Mouse (Mus musculus): ENCODE measurements at regions not wholly inside any gene's neighbourhood (a gene's known extent, or its start where the extent isn't known, plus 50 kb on each side); places are given as distances from the start of the nearest gene placed in this dataset.
A peak's percentile ranks its signal among the peaks of the same experiment; 100 is the strongest.

DNA sequence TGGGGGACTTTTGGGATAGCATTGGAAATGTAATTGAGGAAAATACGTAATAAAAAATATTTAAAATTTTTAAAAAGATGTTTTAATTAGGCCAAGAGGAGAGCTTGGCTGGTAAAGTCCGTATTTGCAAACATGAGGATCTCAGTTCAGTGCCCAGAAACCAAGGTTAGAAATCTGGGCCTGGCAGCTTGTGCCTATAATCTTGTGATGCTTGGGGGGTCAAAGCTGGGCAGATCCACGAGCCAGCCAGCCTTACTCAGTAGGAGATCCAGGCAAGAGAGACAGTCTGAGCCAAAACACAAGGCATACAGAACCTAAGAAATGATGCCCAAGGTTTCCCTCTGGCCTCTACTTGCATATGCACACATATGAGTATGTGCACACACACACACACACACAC, 54.1 kb upstream of the Cxadr start:
- DNase-seq (ENCODE audit: extremely low read depth, insufficient read length, low spot score): no peak

DNA sequence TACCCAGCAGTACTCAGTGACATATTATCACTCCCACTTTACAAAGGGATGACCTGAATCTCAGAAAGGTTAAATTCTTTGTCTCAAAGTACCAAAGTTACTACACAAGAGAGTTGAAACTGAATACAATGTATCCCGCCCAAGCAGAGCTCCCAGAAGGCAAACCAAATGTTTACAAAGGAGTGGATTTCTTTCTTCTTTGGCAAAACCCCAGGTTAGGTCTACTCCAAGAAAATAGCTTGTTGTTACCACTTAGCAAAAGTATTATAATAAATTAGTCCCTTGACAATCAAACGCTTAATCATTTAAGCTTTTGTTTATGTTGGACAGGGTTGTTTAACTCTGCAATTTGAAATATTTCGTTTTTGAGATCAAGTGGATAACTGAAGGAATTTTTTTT, 58.6 kb upstream of the Cxadr start:
- DNase-seq (ENCODE audit: extremely low read depth, insufficient read length, low spot score): no peak

DNA sequence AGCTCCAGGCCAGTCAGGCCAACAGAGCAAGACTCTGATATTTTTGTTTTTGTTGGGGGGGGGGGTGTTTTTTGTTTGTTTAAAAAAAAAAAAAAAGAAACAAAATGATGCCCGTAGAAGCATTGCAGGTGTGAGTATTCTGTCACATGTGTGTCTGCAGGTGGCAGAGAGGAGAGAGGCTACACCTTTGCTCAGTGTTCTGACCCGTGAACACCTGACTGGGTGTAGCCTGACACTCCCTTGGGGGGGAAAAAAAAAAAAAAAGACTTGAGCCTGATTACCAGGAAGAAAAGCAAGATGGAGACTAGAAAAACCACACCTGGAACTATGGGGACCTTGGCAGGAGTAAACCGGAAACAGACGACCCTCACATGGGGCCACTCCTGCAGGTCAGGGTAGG, 61.1 kb upstream of the Cxadr start:
- DNase-seq (ENCODE audit: extremely low read depth, insufficient read length, low spot score): no peak

GRCm38 (mm10) chr16:78238052-78238701, 63.1 kb upstream of the Cxadr start:
- no peak for DNase-seq (ENCODE audit: extremely low read depth, insufficient read length, low spot score)

- no peak for DNase-seq (ENCODE audit: extremely low read depth, insufficient read length, low spot score)
Measured at GRCm38 (mm10) chr16:78237641-78238051, 63.6 kb upstream of the Cxadr start.

- no peak for DNase-seq (ENCODE audit: extremely low read depth, insufficient read length, low spot score)
Measured at GRCm38 (mm10) chr16:78236746-78237640, 64.3 kb upstream of the Cxadr start.

GRCm38 (mm10) chr16:78232205-78232604, 69.1 kb upstream of the Cxadr start:
- DNase-seq (ENCODE audit: extremely low read depth, insufficient read length, low spot score): no peak

- no peak for DNase-seq (ENCODE audit: extremely low read depth, insufficient read length, low spot score)
Measured at GRCm38 (mm10) chr16:78229013-78229412, 72.3 kb upstream of the Cxadr start.

- DNase-seq (ENCODE audit: extremely low read depth, insufficient read length, low spot score): no peak
Measured at GRCm38 (mm10) chr16:78222377-78222776, 78.9 kb upstream of the Cxadr start.

GRCm38 (mm10) chr16:78221781-78222180, 79.5 kb upstream of the Cxadr start:
- DNase-seq (ENCODE audit: extremely low read depth, insufficient read length, low spot score): no peak

- no peak for DNase-seq (ENCODE audit: extremely low read depth, insufficient read length, low spot score)
Measured at GRCm38 (mm10) chr16:78217633-78218032, 83.7 kb upstream of the Cxadr start.

GRCm38 (mm10) chr16:78216752-78217351, 84.4 kb upstream of the Cxadr start:
- no peak for DNase-seq (ENCODE audit: extremely low read depth, insufficient read length, low spot score)

GRCm38 (mm10) chr16:78211687-78212086, 89.6 kb upstream of the Cxadr start:
- no peak for DNase-seq (ENCODE audit: extremely low read depth, insufficient read length, low spot score)

DNA sequence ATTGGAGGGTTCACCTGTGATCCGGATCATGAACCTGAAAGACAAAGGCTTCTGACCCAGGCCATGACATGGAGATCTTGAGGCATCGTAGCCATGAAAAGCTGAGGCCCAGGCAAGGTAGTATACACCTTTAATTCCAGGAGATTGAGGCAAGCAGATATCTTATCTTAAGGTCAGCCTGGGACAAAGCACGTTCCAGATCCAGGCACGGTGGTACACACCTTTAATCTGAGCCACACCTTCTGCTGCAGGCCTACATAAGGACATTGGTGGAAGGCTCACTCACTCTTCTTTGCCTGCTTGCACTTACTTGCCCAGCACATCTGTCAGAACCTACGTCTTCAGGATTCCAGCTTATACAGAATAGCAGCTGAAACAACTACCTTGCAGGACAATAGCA, 93.0 kb upstream of the Cxadr start:
- no peak for DNase-seq (ENCODE audit: extremely low read depth, insufficient read length, low spot score)

DNA sequence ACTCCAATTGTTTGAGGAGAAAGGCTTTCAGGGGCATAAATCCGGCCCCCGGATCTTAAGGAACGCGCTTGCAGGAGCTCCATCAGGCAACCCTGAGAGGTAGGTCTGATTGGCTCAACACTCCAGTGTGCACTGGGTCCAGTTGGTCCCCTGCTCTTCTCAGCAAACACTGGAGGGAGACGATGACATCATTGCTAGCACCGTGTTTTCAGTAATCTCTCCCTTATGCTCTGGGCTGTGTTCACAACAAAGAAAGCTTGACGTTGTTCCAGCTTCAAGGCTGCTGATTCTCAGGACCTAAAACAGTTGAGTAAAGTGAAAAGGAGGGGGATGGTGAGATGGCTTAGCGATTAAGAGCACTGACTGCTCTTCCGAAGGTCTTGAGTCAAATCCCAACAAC, 97.0 kb upstream of the Cxadr start:
- DNase-seq (ENCODE audit: extremely low read depth, insufficient read length, low spot score): no peak

- DNase-seq (ENCODE audit: extremely low read depth, insufficient read length, low spot score): peak; percentile 54
Measured at GRCm38 (mm10) chr16:78200044-78200830, 101.1 kb upstream of the Cxadr start.

DNA sequence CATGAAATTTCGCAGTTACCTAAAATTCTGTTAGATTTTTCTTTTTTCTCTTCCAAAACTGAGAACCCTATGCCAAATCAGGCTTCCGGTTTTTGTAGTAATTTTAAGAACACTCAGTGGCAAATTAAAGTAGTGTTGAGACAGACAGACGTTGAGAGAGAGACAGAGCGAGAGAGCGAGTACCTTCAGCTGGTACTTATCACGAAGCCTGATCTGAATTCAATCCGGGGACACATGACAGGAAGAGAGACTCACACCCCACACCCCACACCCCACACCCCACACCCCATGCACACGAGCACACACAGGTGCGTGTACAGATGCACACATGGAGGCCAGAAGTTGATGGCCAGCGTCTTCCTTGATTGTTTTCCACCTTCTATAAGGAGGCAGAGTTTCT, 102.0 kb upstream of the Cxadr start:
- no peak for DNase-seq (ENCODE audit: extremely low read depth, insufficient read length, low spot score)

GRCm38 (mm10) chr16:78198642-78199121, 102.6 kb upstream of the Cxadr start:
- peak; percentile 59 for DNase-seq (ENCODE audit: extremely low read depth, insufficient read length, low spot score)

DNA sequence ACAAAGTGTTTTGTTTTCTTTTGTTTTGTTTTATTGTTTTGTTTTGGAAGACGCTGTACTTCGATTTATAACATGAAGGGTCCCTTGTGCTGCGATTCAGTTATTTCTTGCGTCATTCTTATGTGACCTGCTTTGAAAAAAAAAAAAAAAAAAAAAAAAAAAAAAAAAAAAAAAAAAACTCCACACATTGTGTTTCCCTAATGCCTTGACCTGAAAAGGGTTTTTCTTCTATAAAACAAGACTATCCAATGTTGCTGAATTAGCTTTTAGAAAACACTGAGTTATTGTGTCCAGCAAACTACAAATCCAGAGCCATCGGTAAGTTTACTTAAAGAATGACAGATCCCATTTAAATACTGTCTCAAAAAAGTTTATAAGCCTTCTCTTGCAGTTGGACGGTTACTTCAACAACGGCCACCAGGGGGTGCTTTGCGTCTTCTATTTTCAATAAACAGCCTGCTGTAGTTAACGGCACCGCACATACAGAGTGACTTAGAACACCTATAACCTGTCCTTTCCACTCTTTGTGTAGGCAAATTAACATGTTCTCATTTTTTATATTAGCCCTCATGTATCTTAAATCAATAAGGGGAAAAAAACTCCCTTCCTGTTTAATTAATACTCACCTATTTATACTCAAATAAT, 103.9 kb upstream of the Cxadr start:
- DNase-seq (ENCODE audit: extremely low read depth, insufficient read length, low spot score): peak; percentile 22
